ENCODE assay signal across 18 mouse cellular contexts in the genomic region with DNA sequence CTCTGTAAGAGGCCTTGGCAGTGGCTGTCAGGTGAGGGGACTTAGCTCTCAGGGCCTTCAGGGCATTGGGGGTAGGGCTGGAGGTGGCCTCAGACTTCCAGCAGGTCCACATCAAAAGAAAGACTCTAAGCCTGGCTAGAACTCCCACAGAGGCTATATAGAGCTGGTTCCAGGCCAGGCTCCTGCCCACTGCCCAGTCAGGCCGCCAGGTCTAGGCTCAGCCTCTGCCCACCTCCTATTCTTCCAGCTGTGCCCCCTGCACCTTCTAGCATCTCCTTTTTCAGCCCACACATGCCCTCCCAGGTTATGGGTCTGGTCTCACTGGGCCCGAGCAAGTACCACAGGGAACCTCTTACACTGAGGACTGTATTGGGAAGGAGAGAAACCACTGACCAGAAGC. TPM values are rescaled to one million over a fixed set of nuclear protein-coding genes. Genes with fewer than 3 reads are reported as not detected.
DNase-seq lines count a peak whose midpoint lies in the region; ATAC-seq and TF ChIP-seq lines count a peak whose summit lies in the region.
"Had no signal": no experiment of that assay in that cellular context is flagged by ENCODE, and none has a peak within 500 bp of the region (broad histone marks: within the 10 kb centered on the region; RNA-seq: fewer than 3 reads in every experiment).

No protein-coding gene starts in this region.

- DNase-seq in brain, embryonic 14.5 days (ENCODE audit: low read depth) = peak; percentile 77
- DNase-seq in embryonic facial prominence, embryonic 10.5 days (ENCODE audit: low spot score) = no peak
- DNase-seq in hindbrain, embryonic 11.5 days (ENCODE audit: low spot score) = no peak
- no peak for DNase-seq in midbrain, postnatal 0 days (ENCODE audit: low spot score)
- DNase-seq in adrenal gland, postnatal 36 days = no peak
- DNase-seq in lung, postnatal 36 days = no peak
- DNase-seq: cerebellum, adult 9-11 months; gastrocnemius, postnatal 25 days; kidney, adult 9 months; right cerebral cortex, postnatal 25 days; thymus, adult 2 months had no signal

- peaks cover 22% of the 10 kb centered on the region for H3K4me1 ChIP-seq in embryonic facial prominence, embryonic 10.5 days
- peaks cover 42% of the 10 kb centered on the region for H3K4me1 ChIP-seq in hindbrain, embryonic 11.5 days (replicated peaks; ENCODE audit: control insufficient read depth, insufficient read depth, low read length)
- H3K4me1 ChIP-seq in midbrain, postnatal 0 days (ENCODE audit: insufficient read depth, low read length) = no peaks in the 10 kb centered on the region
- H3K4me1 ChIP-seq: embryonic facial prominence, embryonic 12.5 days; lung, embryonic 15.5 days had no signal

- TF ChIP-seq CTCF in brain, embryonic 14.5 days (IDR thresholded peaks at IDR 0.05; ENCODE audit: borderline replicate concordance, extremely low read depth, insufficient read depth, insufficient read length) = no peak
- no peak for TF ChIP-seq CTCF in midbrain, postnatal 0 days (IDR thresholded peaks at IDR 0.05)

- TF ChIP-seq POLR2A in brain, embryonic 14.5 days (IDR thresholded peaks at IDR 0.05; ENCODE audit: borderline replicate concordance, extremely low read depth, insufficient read depth, insufficient read length, poor library complexity, severe bottlenecking) = no peak

- 61% methylated on average over 2 of the region's 2 CpGs for WGBS in embryonic facial prominence, embryonic 10.5 days
- whole genome bisulfite sequencing in hindbrain, embryonic 11.5 days = 49% methylated on average over 2 of the region's 2 CpGs
- 47% methylated on average over 2 of the region's 2 CpGs for WGBS in midbrain, postnatal 0 days

- H3K9me3 ChIP-seq in embryonic facial prominence, embryonic 10.5 days = no peaks in the 10 kb centered on the region
- H3K9me3 ChIP-seq in hindbrain, embryonic 11.5 days (ENCODE audit: control insufficient read depth, low read length) = no peaks in the 10 kb centered on the region
- H3K9me3 ChIP-seq in midbrain, postnatal 0 days (ENCODE audit: low read length) = no peaks in the 10 kb centered on the region
- H3K9me3 ChIP-seq: embryonic facial prominence, embryonic 12.5 days; lung, embryonic 15.5 days had no signal

- no peak overlapping the region for H3K4me2 ChIP-seq in hindbrain, embryonic 11.5 days (replicated peaks; ENCODE audit: low read depth, low read length)
- H3K4me2 ChIP-seq in midbrain, postnatal 0 days (ENCODE audit: low read depth, low read length, poor library complexity, severe bottlenecking) = no peak overlapping the region
- H3K4me2 ChIP-seq: embryonic facial prominence, embryonic 12.5 days; liver, embryonic 11.5 days; lung, embryonic 15.5 days had no signal

- H3K27ac ChIP-seq in embryonic facial prominence, embryonic 10.5 days (replicated peaks) = 0 out of 2 replicates have a peak overlapping the region, but pooled peaks have one; percentile 35
- peak overlapping the region; percentile 94 for H3K27ac ChIP-seq in hindbrain, embryonic 11.5 days (ENCODE audit: low read depth, low read length)
- peak overlapping the region; percentile 52 for H3K27ac ChIP-seq in midbrain, postnatal 0 days (ENCODE audit: low read depth, low read length)
- H3K27ac ChIP-seq: embryonic facial prominence, embryonic 12.5 days; lung, embryonic 15.5 days had no signal

- no peak for ATAC-seq in hindbrain, embryonic 11.5 days (ENCODE audit: low FRiP score)
- ATAC-seq in midbrain, postnatal 0 days (ENCODE audit: low FRiP score) = no peak
- ATAC-seq in megakaryocyte-erythroid progenitor cell, adult 5-6 weeks (replicated peaks; ENCODE audit: low FRiP score, low TSS enrichment, poor library complexity, severe bottlenecking) = no peak
- ATAC-seq: Patski had no signal

- peaks cover 98% of the 10 kb centered on the region for H3K27me3 ChIP-seq in embryonic facial prominence, embryonic 10.5 days (replicated peaks; ENCODE audit: low read depth, poor library complexity, severe bottlenecking)
- peaks cover 10% of the 10 kb centered on the region for H3K27me3 ChIP-seq in hindbrain, embryonic 11.5 days (ENCODE audit: control insufficient read depth, insufficient read depth, low read length)
- H3K27me3 ChIP-seq in midbrain, postnatal 0 days (ENCODE audit: insufficient read depth, low read length) = no peaks in the 10 kb centered on the region

- H3K9ac ChIP-seq in hindbrain, embryonic 11.5 days (ENCODE audit: low read depth, low read length) = no peak overlapping the region
- no peak overlapping the region for H3K9ac ChIP-seq in midbrain, postnatal 0 days (replicated peaks; ENCODE audit: low read length, poor library complexity, severe bottlenecking)
- H3K9ac ChIP-seq: embryonic facial prominence, embryonic 12.5 days; lung, embryonic 15.5 days had no signal

- H3K4me3 ChIP-seq in embryonic facial prominence, embryonic 10.5 days = no peak overlapping the region
- H3K4me3 ChIP-seq in hindbrain, embryonic 11.5 days (ENCODE audit: low read depth, low read length) = no peak overlapping the region
- no peak overlapping the region for H3K4me3 ChIP-seq in midbrain, postnatal 0 days (ENCODE audit: low read depth, low read length)
- H3K4me3 ChIP-seq: embryonic facial prominence, embryonic 12.5 days; lung, embryonic 15.5 days had no signal

- no peaks in the 10 kb centered on the region for H3K36me3 ChIP-seq in embryonic facial prominence, embryonic 10.5 days (replicated peaks)
- H3K36me3 ChIP-seq in hindbrain, embryonic 11.5 days (ENCODE audit: control insufficient read depth, insufficient read depth, low read length) = no peaks in the 10 kb centered on the region; the same call in 1 of the 2 replicates
- peaks cover 27% of the 10 kb centered on the region for H3K36me3 ChIP-seq in midbrain, postnatal 0 days (ENCODE audit: insufficient read depth, low read length)
- H3K36me3 ChIP-seq: embryonic facial prominence, embryonic 12.5 days; lung, embryonic 15.5 days had no signal

RNA-seq across cellular contexts. Expression of gene Rhbg, which starts 29.6 kb away (rescaled TPM):
- 0.45 and 0.73 TPM in 2 replicates for polyA plus RNA-seq in brain, embryonic 14.5 days (2012; rRNA removed)
- polyA plus RNA-seq in embryonic facial prominence, embryonic 10.5 days (2016; fragmentation: Nextera tagmentation; extraction: Ambion mirVana) = 0.17 TPM in 1 of 2 replicates, not detected in the other
- polyA plus RNA-seq in hindbrain, embryonic 11.5 days (2014; fragmentation: Nextera tagmentation; extraction: Ambion mirVana) = 0.13 and 0.25 TPM in 2 replicates
- total RNA-seq in midbrain, postnatal 0 days (2014; rRNA removed) = 0.94 and 1.0 TPM in 2 replicates
- 0.21 and 0.41 TPM in 2 replicates for polyA plus RNA-seq in midbrain, postnatal 0 days (2015; fragmentation: Nextera tagmentation; extraction: Ambion mirVana)
- total RNA-seq in adrenal gland, postnatal 36 days (2021) = 1 to 10 TPM; 5.5 to 7.9 TPM
- not detected in 2 replicates for total RNA-seq in megakaryocyte-erythroid progenitor cell, adult 5-6 weeks (2014; fragmentation: Nextera tagmentation)
- total RNA-seq in megakaryocyte-erythroid progenitor cell, adult 5-6 weeks (2017) = not detected in 2 replicates
- total RNA-seq: gastrocnemius, postnatal 25 days; layer of hippocampus, adult 18-20 months had no signal
- polyA plus RNA-seq: heart, embryonic 14.5 days; Patski had no signal

Comparison
In these comparisons a context has a peak if more than half of its experiments do, and no peak if none do; other contexts are left out.
1. H3K27ac ChIP-seq: peak in every context shown above with its lines; median percentile 94 in hindbrain, embryonic 11.5 days; 52 in midbrain, postnatal 0 days; 35 in embryonic facial prominence, embryonic 10.5 days.